Mouse (Mus musculus) inflammation-experienced regulatory T-cells, adult 6 months (primary cell): Measurements from ENCODE around the gene Grasp. TPM values are rescaled to one million over a fixed set of nuclear protein-coding genes. Genes with fewer than 3 reads are reported as not detected.

Experiments used
- ATAC-seq: one replicate; pipeline ENCODE4 v1.8.0; 2017
- polyA plus RNA-seq, 3 experiments: library from polyadenylated mRNA; unstranded; fragments of 100-300 nt; shearing (Covaris generic); gene quantifications; one replicate each; pipeline ENCODE4 v1.2.1; 2017

Gene Grasp
- polyA plus RNA-seq, 3 experiments from 2014 or later = 0.18 to 0.50 (median 0.28) TPM

DNA sequence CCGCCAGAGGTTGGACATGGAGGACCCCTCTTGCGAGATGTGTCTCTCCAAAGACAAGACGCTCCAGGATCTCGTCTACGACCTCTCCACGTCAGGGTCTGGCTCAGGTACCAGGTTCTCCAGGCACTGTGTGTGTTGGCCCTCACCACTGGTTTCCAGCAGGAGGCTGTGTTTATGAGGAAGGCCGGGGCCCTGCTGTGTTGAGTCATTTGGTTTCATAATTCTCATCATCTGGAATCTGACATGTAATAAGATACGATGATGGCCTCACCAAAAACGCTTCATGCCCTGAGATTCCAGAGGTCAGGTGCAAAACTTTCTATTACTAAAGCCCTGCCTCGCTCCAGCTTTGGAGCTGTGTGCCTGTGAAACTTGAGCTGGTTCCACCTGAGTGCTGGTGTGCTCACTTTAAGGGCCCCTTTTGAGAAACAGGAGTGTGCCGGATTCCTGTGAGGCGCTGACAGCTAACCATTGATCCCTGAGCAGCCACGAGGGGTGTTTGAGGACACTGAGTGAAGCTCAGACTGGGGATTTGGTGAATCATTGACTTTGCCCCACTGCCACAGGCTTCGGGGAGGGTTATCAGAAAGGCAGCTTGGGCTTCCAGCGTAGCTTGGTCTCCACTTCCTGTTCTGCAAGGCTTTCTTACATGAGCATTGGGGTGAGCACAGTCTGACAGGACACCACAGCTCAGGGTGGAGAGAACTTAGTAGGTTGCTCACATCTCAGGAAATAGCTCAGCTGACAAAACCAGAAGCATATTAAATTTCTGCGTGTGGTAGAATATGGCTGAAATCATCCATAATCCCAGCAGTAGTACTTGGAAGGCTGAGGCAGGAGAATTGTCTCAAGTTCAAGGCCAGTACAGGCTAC is 28.8 kb upstream of the Grasp start:
- no peak for ATAC-seq

DNA sequence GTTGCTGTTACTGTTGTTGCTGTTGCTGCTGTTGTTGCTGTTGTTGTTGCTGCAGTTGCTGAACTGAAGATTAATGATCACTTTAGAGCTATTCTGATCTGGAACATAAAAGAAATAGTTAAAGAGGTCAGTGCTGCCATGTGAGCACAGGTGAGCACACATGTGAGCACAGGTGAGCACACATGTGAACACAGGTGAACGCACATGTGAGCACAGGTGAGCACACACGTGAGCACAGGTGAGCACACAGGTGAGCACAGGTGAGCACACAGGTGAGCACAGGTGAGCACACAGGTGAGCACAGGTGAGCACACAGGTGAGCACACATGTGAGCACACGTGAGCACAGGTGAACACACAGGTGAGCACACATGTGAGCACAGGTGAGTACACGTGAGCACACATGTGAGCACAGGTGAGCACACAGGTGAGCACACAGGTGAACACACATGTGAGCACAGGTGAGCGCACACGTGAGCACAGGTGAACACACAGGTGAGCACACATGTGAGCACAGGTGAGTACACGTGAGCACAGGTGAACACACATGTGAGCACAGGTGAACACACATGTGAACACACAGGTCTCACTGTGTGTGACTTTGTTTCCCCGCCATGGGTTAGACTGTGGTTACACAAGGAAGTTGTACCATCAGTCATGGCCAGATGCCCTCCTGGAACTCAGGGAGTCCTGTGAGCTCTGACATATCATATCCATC is 27.8 kb upstream of the Grasp start:
- ATAC-seq = no peak

DNA sequence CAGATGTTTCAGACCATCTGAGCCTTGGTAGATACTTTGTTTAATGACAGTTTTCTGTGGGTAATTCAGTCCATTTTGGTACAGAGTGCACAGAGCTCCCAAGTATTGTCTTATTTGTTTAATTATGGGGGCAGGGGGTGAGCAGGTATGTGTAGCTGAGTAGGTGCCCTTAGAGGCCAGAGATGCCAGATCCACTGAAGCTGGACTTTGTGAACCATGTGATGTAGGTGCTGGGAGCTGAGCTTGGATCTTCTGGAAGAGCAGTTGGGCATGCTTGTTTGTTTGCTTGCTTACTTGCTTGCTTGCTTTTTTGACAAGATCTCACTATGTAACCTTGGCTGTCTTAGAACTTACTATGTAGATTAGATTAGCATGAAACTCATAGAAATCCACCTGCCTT is 27.0 kb upstream of the Grasp start:
- ATAC-seq = no peak

DNA sequence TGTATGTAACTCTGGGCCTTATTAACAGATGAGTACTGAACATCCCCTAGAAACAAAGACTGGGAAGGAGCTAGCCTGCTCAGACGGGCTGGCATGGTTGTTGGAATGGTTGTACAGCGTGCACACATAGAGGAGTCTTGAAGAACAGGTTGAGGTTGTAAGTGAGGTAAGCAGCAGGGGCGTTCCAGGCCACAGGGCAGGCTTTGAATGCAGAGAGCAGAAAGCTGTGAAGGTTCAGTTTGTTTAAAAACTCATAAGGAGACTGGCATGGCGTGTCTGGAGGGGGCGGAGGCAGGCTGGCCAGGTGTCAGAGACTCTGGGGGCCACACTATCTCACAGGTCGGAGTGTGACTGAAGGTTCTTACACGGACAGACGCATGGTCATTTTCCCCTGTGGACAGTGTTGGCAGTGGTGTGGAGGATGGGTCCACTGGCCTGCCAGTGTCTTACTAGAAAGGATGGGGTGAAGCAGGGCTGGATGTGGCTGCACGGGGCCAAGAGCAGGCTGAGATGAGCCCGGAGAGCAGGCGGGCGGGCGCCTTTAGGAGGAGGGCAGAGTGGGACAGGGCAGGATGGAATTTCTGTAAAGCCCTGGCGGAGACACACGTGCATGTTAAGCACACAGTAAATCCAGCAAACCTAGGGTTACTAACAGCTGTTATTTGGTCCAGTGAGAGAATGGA is 26.4 kb upstream of the Grasp start:
- ATAC-seq = no peak

DNA sequence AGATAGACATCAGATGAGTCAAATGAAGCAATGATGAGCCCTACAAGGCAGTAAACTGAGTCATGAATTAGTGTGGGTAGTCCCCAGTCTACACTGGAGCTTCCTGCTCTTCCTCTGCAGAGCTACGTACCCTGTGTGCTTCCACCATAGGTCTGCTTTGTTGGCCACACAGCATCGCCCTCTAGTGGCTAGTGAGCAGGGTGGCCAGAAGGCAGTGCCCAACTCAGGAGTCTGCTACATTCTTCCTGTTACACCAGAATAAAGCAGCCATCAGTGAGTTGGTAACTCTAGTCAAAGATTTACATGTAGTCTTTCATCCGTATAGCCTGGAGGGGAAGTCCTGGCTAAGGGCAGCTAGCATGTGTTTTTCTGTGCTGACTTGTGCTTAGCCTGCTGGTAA is 25.8 kb upstream of the Grasp start:
- ATAC-seq = peak; percentile 81

GRCm38 (mm10) chr15:101198850-101199249 is 25.1 kb upstream of the Grasp start:
- no peak for ATAC-seq

GRCm38 (mm10) chr15:101200777-101201295 is 23.2 kb upstream of the Grasp start:
- no peak for ATAC-seq

DNA sequence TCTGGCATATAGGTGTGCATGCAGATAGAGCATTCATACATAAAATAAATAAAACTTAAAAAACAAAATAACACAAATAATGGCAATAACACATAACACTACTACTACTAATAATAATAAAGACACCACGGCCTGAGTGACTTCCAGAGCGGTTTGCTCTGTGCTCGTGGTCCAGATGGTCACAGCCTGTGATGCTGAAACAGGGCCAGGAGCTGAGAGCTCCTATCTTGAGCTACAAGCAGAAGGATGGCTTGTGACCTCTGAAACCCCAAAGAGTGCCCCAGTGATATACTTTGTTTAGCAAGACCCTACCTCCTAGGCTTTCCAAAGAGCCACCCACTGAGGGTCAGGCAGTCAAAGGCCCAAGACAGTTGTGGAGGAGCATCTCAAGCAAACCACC is 22.6 kb upstream of the Grasp start:
- no peak for ATAC-seq

DNA sequence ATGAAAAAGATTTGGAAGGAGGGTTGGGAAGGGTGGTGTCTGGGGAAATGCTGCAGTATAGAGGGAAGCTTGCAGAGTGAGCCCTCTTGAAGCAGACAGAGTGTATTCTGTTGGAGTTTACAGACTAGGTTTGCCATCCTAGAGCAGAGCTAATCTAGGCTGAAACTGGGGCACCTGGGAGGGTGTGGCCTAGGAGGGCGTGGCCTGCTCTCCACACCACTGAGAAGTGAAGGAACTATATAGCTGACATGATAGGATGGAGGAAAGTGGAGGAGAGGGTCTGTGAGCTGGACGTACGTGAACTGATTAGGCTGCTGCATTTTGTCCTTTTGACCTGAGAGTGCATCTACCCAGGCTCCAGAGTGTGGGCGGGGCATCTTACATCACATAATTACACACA is 20.3 kb upstream of the Grasp start:
- ATAC-seq = no peak

GRCm38 (mm10) chr15:101204781-101205180 is 19.2 kb upstream of the Grasp start:
- ATAC-seq = no peak

GRCm38 (mm10) chr15:101210228-101210627 is 13.8 kb upstream of the Grasp start:
- ATAC-seq = peak; percentile 63

- ATAC-seq = no peak
Observed at GRCm38 (mm10) chr15:101210998-101211613, 12.9 kb upstream of the Grasp start.

DNA sequence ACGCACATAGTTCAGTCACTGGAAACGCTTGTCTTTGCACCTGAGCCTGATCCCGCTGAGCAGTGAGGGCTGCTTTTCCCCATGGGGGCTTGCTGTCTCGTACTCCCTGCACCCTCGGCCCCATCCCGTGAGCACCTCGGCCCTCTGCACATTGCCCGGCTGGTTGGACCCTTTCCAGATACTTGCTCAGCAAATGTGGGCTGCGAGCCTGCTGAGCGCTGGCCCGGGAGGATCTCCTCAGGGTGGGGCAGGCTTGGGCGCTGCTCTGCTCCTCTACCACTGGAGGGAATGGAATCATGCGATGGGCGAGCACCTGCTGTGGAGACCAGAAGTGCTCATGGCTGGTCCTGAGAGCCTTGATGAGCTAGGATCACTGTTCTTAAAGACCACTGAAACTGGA is 11.6 kb upstream of the Grasp start:
- ATAC-seq = no peak

- no peak for ATAC-seq
Observed at GRCm38 (mm10) chr15:101215136-101215535, 8.9 kb upstream of the Grasp start.

DNA sequence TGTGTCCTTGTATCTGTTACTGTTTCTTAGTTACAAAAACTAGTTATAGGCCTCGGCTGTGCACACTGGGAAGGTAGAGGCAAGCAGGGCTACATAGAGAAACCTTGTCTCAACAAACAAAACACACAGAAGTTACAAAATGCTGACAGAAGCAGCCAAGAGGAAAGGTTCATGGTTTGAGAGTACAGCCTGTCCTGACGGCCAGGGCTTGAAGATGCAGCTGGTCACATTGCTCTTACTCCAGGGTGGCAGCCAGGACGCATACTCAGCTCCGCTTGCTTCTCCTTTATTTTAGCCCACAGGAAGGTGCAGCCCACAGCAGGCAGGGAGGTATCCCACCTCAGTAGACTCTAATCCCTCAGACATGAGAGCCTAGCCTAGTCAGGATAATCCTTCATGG is 8.0 kb upstream of the Grasp start:
- no peak for ATAC-seq

DNA sequence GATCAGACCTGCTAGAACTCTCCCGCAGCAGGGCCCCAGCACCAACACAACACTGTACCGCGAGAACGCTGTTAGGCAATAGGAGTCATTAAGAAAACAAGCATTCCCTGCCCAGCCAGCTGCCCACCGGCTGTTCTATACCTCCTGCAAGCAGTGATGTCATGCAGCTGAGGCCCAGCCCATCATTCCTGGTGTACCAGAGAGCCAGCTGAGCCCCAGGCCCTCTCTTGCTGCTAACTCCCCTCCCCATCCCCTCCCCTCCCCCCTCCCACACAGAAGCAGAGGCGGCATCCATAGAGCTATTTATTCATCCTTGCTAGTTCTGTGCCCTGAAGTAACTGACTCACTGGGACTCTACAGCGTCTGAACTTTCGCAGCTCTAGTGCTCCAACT is 3.1 kb upstream of the Grasp start:
- ATAC-seq = no peak

- no peak for ATAC-seq
Observed at GRCm38 (mm10) chr15:101221298-101222104, 2.5 kb upstream of the Grasp start.

DNA sequence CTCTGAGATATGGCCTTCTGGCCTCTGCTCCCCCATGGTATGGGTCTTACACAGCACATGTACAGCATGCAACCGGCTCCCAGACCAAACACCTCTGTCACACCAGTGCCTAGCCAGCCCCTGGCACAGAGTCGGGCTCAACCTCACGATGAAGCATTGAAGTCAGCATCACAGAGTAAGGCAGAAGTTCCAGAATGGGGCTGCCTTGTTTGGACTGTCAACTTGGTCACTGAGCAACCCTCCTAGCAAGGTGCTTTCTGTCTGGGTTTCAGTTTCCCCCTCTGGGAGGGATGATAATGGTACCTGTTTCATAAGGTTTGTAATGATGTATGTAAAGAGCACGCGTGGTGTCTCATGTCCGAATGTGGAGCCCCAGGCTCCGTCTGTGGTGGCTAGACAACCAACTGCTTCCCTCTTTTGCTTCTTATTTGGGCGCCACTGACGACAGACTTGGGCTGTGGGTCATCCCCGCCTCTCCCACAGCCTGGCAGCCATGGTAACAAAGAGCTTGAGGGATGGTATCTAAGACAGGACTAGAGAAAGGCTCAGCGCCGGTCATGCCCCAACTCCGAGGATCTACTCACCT is 998 bp upstream of the Grasp start:
- ATAC-seq = no peak

GRCm38 (mm10) chr15:101223596-101223995 is 392 bp upstream of the Grasp start:
- ATAC-seq = no peak

DNA sequence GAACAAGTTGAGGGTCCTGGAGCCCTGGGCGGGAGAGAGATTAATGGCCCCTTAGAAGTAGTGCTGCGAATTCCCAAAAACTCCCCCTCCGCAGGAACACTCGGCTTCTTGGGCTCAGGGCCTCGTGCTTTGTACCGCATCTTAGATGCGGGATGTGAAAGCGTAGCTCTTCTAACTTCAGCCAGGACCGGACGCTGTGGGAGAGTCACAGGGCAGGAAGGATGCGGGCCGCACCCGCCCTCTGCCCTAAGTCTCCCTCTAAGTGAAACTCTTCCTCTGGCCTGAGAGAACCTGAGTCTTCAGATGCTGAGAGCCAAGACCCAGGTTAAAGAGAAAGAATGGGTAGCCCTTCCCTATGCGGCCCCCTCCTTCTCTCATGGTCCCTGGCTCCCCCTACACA is 989 bp downstream of the Grasp start:
- ATAC-seq = peak; percentile 50

GRCm38 (mm10) chr15:101227971-101228370 is 4.0 kb downstream of the Grasp start:
- no peak for ATAC-seq
